Mouse (Mus musculus) CD4-positive naive resting alpha-beta T cell, adult 57 days (primary cell): ENCODE results near the gene Med4. TPM values are rescaled to one million over a fixed set of nuclear protein-coding genes. Genes with fewer than 3 reads are reported as not detected.

Source experiments
- total RNA-seq: library from RNA; stranded (reverse); gene quantifications from one replicate; pipeline ENCODE4 v1.2.4, GENCODE M21; 2023

Med4 gene
- 58.7 TPM for total RNA-seq

GRCm38 (mm10) chr14:73509765-73510423 is at the start of gene Med4:
Med4 (plus strand) TSS chr14:73510025.

GRCm38 (mm10) chr14:73524766-73525448 is 15.1 kb downstream of the Med4 start, which contains the start of gene Sucla2:
Sucla2 (plus strand) TSS chr14:73525319.

GRCm38 (mm10) chr14:73548051-73548450 is 38.2 kb downstream of the Med4 start, which contains the start of gene Nudt15:
Nudt15 (minus strand) TSS chr14:73548242.

Other genes starting within 250 kb of the Med4 start
- gene Rb1, start 184.2 kb upstream of the Med4 start, total RNA-seq, result 61.5 TPM
- gene Itm2b, start 124.7 kb upstream of the Med4 start, total RNA-seq, result 502 TPM
- gene Sucla2, start 15.3 kb downstream of the Med4 start, total RNA-seq, result 37.9 TPM
- 10.6 TPM for gene Nudt15, start 38.2 kb downstream of the Med4 start, total RNA-seq
- gene Gm21750, start 151.2 kb downstream of the Med4 start, total RNA-seq, result not detected